In genomic region chr15:77643176-77643575, GRCm38 (mm10) we compare ENCODE assay signal across 8 mouse cellular contexts. TPM values are rescaled to one million over a fixed set of nuclear protein-coding genes. Genes with fewer than 3 reads are reported as not detected.
"Had no signal": no experiment of that assay in that cellular context is flagged by ENCODE, and none has a peak within 500 bp of the region (broad histone marks: within the 10 kb centered on the region; RNA-seq: fewer than 3 reads in every experiment).

Gene Apol11b (minus strand): TSS chr15:77643286.

RNA-seq across cellular contexts. Expression of gene Apol11b, which starts in this region (rescaled TPM):
- total RNA-seq: megakaryocyte, adult 5-6 weeks; midbrain, postnatal 0 days had no signal
- polyA plus RNA-seq: liver, adult 2 months; macrophage; midbrain, embryonic 11.5 days; midbrain, embryonic 13.5 days; midbrain, embryonic 15.5 days; midbrain, postnatal 0 days; neural tube, embryonic 11.5 days had no signal
